Mouse (Mus musculus) limb, embryonic 13.5 days (tissue): ENCODE measurements around the gene Parl. TPM values are rescaled to one million over a fixed set of nuclear protein-coding genes. Genes with fewer than 3 reads are reported as not detected.

Experiments
- polyA plus RNA-seq: library from polyadenylated mRNA; unstranded; fragments of >200 nt; fragmentation: Nextera tagmentation; extraction: Ambion mirVana; gene quantifications from 2 replicates; pipeline ENCODE4 v1.2.1, GENCODE M21; 2015

The Parl gene
- polyA plus RNA-seq, 1 experiment from 2014 or later, result 85.5 TPM

Other genes with a start within 250 kb of the Parl start
- 31.4 and 33.6 TPM in 2 replicates for gene Klhl24, start 204.8 kb downstream of the Parl start, polyA plus RNA-seq
- 40.3 and 43.7 TPM in 2 replicates for gene Yeats2, start 161.3 kb downstream of the Parl start, polyA plus RNA-seq
- 1.0 and 1.1 TPM in 2 replicates for gene Map6d1, start 61.0 kb downstream of the Parl start, polyA plus RNA-seq
- not detected in 2 replicates for gene Cyp2ab1, start 23.0 kb upstream of the Parl start, polyA plus RNA-seq
- gene Abcc5, start 124.0 kb upstream of the Parl start, polyA plus RNA-seq, result 86.9 and 100 TPM in 2 replicates
- gene Eif2b5, start 196.4 kb upstream of the Parl start, polyA plus RNA-seq, result 109 and 113 TPM in 2 replicates
- 28.0 and 28.7 TPM in 2 replicates for gene Dvl3, start 214.6 kb upstream of the Parl start, polyA plus RNA-seq
- 629 and 657 TPM in 2 replicates for gene Ap2m1, start 233.1 kb upstream of the Parl start, polyA plus RNA-seq
- 68.1 and 78.1 TPM in 2 replicates for gene Abcf3, start 246.2 kb upstream of the Parl start, polyA plus RNA-seq